Mouse (Mus musculus): ENCODE data around the gene Hspa1l.
A peak's percentile ranks its signal among the peaks of the same experiment; 100 is the strongest.

DNA sequence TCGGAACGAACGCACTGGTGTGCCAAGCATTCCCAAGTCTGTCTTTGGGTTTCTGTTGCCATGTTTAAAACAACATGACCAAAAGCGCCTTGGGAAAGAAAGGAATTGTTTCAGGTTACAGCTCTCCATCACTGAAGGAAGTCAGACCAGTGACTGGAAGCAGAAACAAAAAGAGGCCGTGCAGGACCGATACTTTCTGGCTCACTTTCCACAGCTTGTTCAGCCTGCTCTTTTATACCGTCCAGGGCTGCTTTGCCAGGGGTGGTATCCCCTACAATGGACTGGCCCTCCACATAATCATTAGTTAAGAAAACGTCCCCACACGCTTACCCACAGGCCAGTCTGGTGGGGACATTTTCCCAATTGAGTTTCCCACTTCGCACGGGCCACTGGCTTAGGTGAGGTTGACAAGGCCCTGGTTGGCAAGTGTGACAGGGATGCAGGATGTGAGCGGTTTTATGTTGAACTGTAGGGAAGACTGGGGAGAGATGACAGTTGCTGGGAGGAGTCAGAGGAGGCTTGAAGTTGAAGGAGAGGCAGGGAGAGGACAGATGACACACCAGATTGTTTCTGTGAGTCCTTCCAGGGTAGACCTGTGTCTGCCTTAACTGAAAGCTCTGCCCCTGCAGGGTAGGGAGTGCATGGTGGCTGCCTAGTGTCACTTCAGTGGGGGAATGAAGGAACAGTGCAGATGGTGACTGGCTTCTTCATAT lies 29.8 kb downstream of the Hspa1l start:
- TF ChIP-seq CTCF (IDR thresholded peaks at IDR 0.05; ENCODE audit: borderline replicate concordance, insufficient read depth, low read depth, low read length) (no peak), POLR2A (IDR thresholded peaks at IDR 0.05; ENCODE audit: borderline replicate concordance, insufficient read depth, low read length) (peak; percentile 13; the same call in 1 of the 2 replicates)
